Mouse (Mus musculus): ENCODE measurements around the gene Rnf135.

DNA sequence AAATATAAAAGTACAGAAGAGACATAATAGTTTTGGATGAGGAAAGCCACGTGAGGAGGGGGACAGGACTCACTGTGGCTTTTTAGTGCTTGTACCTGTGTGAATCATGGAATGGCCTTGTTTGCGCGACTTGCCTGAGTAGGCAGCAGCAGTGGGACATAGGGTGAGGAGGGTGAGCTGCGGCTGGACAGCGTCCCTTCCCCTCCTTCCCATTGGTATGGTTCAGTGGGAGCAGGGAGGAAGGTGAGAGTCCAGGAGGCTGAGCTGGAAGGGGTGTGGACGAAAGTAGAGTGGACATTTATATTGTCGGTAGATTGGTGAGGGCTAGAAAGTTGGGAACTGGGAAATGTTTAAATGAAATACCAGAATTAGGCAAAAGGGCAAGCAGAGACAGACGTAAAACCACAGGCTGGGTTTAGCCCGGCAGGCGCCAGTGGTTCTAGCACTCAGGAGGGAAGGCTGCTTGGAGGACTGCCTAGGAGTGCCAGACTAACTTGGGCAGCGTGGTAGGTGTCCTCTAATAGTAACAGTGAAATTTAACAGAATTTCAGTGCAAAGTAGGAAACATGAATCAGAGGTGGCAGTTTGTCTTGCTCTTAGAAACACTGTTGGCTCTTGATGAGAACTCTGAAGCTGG is 35.1 kb downstream of the Rnf135 start:
- TF ChIP-seq CTCF (IDR thresholded peaks at IDR 0.05; ENCODE audit: borderline replicate concordance, extremely low read depth, insufficient read depth, insufficient read length) (no peak), POLR2A (IDR thresholded peaks at IDR 0.05; ENCODE audit: borderline replicate concordance, extremely low read depth, insufficient read depth, insufficient read length, poor library complexity, severe bottlenecking) (no peak)

All from brain, embryonic 14.5 days (tissue).